Mouse (Mus musculus): Measurements from ENCODE around the gene H2-DMb2.

- no peak for TF ChIP-seq CTCF (IDR thresholded peaks at IDR 0.05; ENCODE audit: borderline replicate concordance, insufficient read depth, low read depth, low read length)
- TF ChIP-seq POLR2A (IDR thresholded peaks at IDR 0.05; ENCODE audit: borderline replicate concordance, insufficient read depth, low read length) = no peak
Observed at GRCm38 (mm10) chr17:34193468-34193867, 50.4 kb downstream of the H2-DMb2 start.

All from cerebellum, adult 2 months (tissue).